9 mouse cellular contexts compared by ENCODE assay signal in the genomic region with DNA sequence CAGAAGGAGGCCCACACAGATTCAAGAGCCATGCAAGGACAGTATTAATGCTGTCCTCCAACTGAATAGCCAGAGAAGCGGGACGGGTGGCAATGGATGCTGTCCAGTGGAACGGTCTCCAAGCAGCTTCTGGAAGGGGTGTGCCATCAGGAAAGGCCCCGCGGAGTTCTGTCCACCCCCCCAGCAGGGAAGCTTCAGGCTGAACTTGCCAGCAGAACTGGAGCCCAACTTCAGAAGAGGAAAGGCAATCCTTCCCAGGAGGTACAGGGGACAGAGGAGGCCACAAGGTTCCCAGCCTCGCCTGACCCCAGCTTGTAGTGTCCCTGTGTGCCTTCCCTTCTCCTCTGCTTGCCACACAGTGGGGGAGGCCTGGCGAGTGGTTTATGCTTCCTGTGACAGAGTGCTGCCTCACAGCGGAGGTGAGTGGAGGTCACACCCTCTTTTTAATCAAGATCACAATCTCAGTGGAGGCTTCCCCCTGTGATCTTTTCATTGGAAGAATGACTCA. TPM values are rescaled to one million over a fixed set of nuclear protein-coding genes. Genes with fewer than 3 reads are reported as not detected.
A peak's percentile ranks its signal among the peaks of the same experiment; 100 is the strongest.
DNase-seq lines count a peak whose midpoint lies in the region; ATAC-seq lines count a peak whose summit lies in the region.
"Had no signal": no experiment of that assay in that cellular context is flagged by ENCODE, and none has a peak within 500 bp of the region (broad histone marks: within the 10 kb centered on the region; RNA-seq: fewer than 3 reads in every experiment).

No protein-coding gene starts in this region.

- no peaks in the 10 kb centered on the region for H3K27me3 ChIP-seq in embryonic facial prominence, embryonic 10.5 days (replicated peaks; ENCODE audit: low read depth, poor library complexity, severe bottlenecking)
- H3K27me3 ChIP-seq in intestine, embryonic 15.5 days (replicated peaks): no peaks in the 10 kb centered on the region
- peaks cover 53% of the 10 kb centered on the region for H3K27me3 ChIP-seq in midbrain, embryonic 10.5 days (ENCODE audit: low read depth, poor library complexity, severe bottlenecking)

- no peak overlapping the region for H3K4me3 ChIP-seq in embryonic facial prominence, embryonic 10.5 days
- H3K4me3 ChIP-seq in intestine, embryonic 15.5 days (replicated peaks): no peak overlapping the region
- no peak overlapping the region for H3K4me3 ChIP-seq in midbrain, embryonic 10.5 days

- WGBS in embryonic facial prominence, embryonic 10.5 days: 65% methylated on average over 8 of the region's 8 CpGs
- 61% methylated on average over 8 of the region's 8 CpGs for WGBS in intestine, embryonic 15.5 days
- 66% methylated on average over 8 of the region's 8 CpGs for WGBS in midbrain, embryonic 10.5 days

- peaks cover 85% of the 10 kb centered on the region for H3K4me1 ChIP-seq in embryonic facial prominence, embryonic 10.5 days
- peaks cover 72% of the 10 kb centered on the region for H3K4me1 ChIP-seq in intestine, embryonic 15.5 days (replicated peaks)
- H3K4me1 ChIP-seq in midbrain, embryonic 10.5 days: peaks cover 88% of the 10 kb centered on the region

- peak; percentile 22 for DNase-seq in gastrocnemius, postnatal 10 days
- no peak for DNase-seq in gastrocnemius, adult 8-10 months (ENCODE audit: low spot score in 2 of 2)
- no peak for DNase-seq in embryonic facial prominence, embryonic 10.5 days (ENCODE audit: low spot score)
- DNase-seq in midbrain, embryonic 10.5 days (ENCODE audit: low spot score): no peak
- no peak for DNase-seq in urinary bladder, postnatal 4 days (ENCODE audit: low spot score in 2 of 2)
- no peak for DNase-seq in right cerebral cortex, adult 2 months (ENCODE audit: low spot score in 2 of 2)

- H3K9ac ChIP-seq in intestine, embryonic 15.5 days: no peak overlapping the region

- H3K4me2 ChIP-seq in intestine, embryonic 15.5 days (replicated peaks): peak overlapping the region; percentile 30

- H3K27ac ChIP-seq in embryonic facial prominence, embryonic 10.5 days (replicated peaks): 0 out of 2 replicates have a peak overlapping the region, but pooled peaks have one; percentile 16
- peak overlapping the region; percentile 75 for H3K27ac ChIP-seq in intestine, embryonic 15.5 days
- peak overlapping the region; percentile 55 for H3K27ac ChIP-seq in midbrain, embryonic 10.5 days (replicated peaks)

- H3K36me3 ChIP-seq in embryonic facial prominence, embryonic 10.5 days (replicated peaks): peaks cover 16% of the 10 kb centered on the region
- H3K36me3 ChIP-seq in intestine, embryonic 15.5 days: no peaks in the 10 kb centered on the region
- peaks cover 5% of the 10 kb centered on the region for H3K36me3 ChIP-seq in midbrain, embryonic 10.5 days

- no peaks in the 10 kb centered on the region for H3K9me3 ChIP-seq in embryonic facial prominence, embryonic 10.5 days
- H3K9me3 ChIP-seq in intestine, embryonic 15.5 days: no peaks in the 10 kb centered on the region
- H3K9me3 ChIP-seq in midbrain, embryonic 10.5 days (replicated peaks): no peaks in the 10 kb centered on the region

- peak; percentile 28 for ATAC-seq in CD4-positive, CD25-positive, alpha-beta regulatory T cell, adult 4 months
- ATAC-seq in intestine, embryonic 15.5 days: no peak

RNA-seq across cellular contexts. Expression of gene Elmo2, which starts 4.8 kb away (rescaled TPM):
- total RNA-seq in gastrocnemius, postnatal 10 days (2021): 10 to 100 TPM; 20.3 to 24.3 TPM
- 10 to 100 TPM; 11.0 to 13.2 (median 11.7) TPM for total RNA-seq in gastrocnemius, adult 8-10 months (2022)
- 10 to 100 TPM; 37.2 to 65.4 TPM for polyA plus RNA-seq in CD4-positive, CD25-positive, alpha-beta regulatory T cell, adult 4 months (2017; shearing (Covaris generic))
- 91.0 and 93.5 TPM in 2 replicates for polyA plus RNA-seq in embryonic facial prominence, embryonic 10.5 days (2016; fragmentation: Nextera tagmentation; extraction: Ambion mirVana)
- 58.1 and 63.0 TPM in 2 replicates for polyA plus RNA-seq in intestine, embryonic 15.5 days (2015; fragmentation: Nextera tagmentation; extraction: Ambion mirVana)
- polyA plus RNA-seq in midbrain, embryonic 10.5 days (2016; fragmentation: Nextera tagmentation; extraction: Ambion mirVana): 81.7 and 90.0 TPM in 2 replicates

RNA-seq across cellular contexts. Expression of gene Slc35c2, which starts 33.8 kb away (rescaled TPM):
- total RNA-seq in gastrocnemius, postnatal 10 days (2021): 10 to 100 TPM; 17.5 to 18.6 TPM
- 10 to 100 TPM; 20.6 to 26.6 (median 23.2) TPM for total RNA-seq in gastrocnemius, adult 8-10 months (2022)
- polyA plus RNA-seq in CD4-positive, CD25-positive, alpha-beta regulatory T cell, adult 4 months (2017; shearing (Covaris generic)): 10 to 100 TPM; 39.2 to 59.8 TPM
- 59.2 and 64.6 TPM in 2 replicates for polyA plus RNA-seq in embryonic facial prominence, embryonic 10.5 days (2016; fragmentation: Nextera tagmentation; extraction: Ambion mirVana)
- polyA plus RNA-seq in intestine, embryonic 15.5 days (2015; fragmentation: Nextera tagmentation; extraction: Ambion mirVana): 83.6 and 98.3 TPM in 2 replicates
- polyA plus RNA-seq in midbrain, embryonic 10.5 days (2016; fragmentation: Nextera tagmentation; extraction: Ambion mirVana): 72.8 and 73.0 TPM in 2 replicates

RNA-seq across cellular contexts. Expression of gene Zfp663, which starts 47.1 kb away (rescaled TPM):
- under 1 TPM in 1 of 2 experiments, not detected in 1; 0.23 TPM for total RNA-seq in gastrocnemius, postnatal 10 days (2021)
- not detected for total RNA-seq in gastrocnemius, adult 8-10 months (2022)
- not detected for polyA plus RNA-seq in CD4-positive, CD25-positive, alpha-beta regulatory T cell, adult 4 months (2017; shearing (Covaris generic))
- 3.0 and 3.2 TPM in 2 replicates for polyA plus RNA-seq in embryonic facial prominence, embryonic 10.5 days (2016; fragmentation: Nextera tagmentation; extraction: Ambion mirVana)
- polyA plus RNA-seq in intestine, embryonic 15.5 days (2015; fragmentation: Nextera tagmentation; extraction: Ambion mirVana): 0.75 and 1.1 TPM in 2 replicates
- polyA plus RNA-seq in midbrain, embryonic 10.5 days (2016; fragmentation: Nextera tagmentation; extraction: Ambion mirVana): 6.0 and 7.2 TPM in 2 replicates
- total RNA-seq: heart, postnatal 14 days had no signal

Comparison
In these comparisons a context has a peak if more than half of its experiments do, and no peak if none do; other contexts are left out.
1. H3K27ac ChIP-seq: peak in every context shown above with its lines; median percentile 75 in intestine, embryonic 15.5 days; 55 in midbrain, embryonic 10.5 days; 16 in embryonic facial prominence, embryonic 10.5 days.